ENCODE assay signal across 10 mouse cellular contexts in the genomic region with DNA sequence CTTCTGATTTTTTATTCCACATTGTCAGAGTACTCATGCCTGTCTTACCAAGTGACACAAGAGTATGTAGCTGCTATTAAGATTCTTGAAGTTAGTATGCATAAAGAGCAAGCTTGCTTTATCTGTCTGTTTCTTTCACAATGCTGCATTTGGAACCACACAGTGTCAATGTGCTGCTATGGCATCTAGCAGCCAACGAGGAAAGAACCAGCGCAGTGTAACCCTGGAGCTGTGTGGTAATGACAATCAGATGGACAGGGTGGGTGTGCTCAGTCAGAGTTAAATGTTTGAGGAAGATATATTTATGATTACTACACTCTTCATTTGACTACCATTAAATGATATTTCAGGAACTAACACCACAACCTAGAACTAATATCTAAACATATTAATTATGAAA.
"Had no signal": no experiment of that assay in that cellular context is flagged by ENCODE, and none has a peak within 500 bp of the region (broad histone marks: within the 10 kb centered on the region; RNA-seq: fewer than 3 reads in every experiment).

No protein-coding gene starts in this region.

- DNase-seq: kidney, adult 2 months; kidney, postnatal 25 days; layer of hippocampus, adult 9-11 months; liver; lung, adult 18-20 months; lung, postnatal 4 days; midbrain, embryonic 14.5 days; thymus, adult 18-20 months; thymus, postnatal 36 days had no signal

- ATAC-seq: liver, embryonic 12.5 days had no signal
